Mouse (Mus musculus): ENCODE data around the gene Bicd2.

The Bicd2 gene

DNA sequence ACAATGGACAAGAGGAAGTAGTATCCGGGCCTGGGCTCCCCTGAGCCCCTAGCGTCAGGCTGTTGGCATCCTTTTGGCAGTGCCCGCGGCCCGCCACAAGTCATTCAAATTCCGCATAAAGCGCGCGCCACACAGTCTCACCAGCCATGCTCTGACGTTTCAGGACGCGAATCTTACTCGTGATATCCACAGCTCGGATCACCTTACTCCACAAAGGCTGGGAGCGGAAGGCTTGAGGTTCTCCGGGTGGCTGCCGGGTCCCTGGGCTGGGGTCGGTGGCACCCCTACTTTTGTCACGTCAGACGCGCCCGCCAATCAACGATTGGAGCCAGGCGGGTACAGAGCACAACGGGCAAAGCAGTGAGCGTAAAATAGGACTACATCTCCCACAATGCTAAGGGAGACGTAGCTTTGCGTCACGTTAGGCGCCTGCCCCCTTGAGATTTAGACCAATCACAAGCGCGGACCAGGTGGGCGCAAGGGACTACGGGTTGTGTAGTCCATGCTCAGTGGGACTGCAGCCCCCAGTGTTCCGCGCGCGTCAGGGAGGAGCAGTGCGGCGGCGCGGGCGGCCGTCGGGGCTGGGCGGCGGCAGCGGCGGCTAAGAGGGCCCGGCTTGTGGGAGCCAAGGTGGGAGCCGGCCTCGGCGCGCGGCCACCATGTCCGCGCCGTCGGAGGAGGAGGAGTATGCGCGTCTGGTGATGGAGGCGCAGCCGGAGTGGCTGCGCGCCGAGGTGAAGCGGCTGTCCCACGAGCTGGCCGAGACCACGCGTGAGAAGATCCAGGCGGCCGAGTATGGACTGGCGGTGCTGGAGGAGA, at the start of gene Bicd2:
TSS of gene Bicd2 (plus strand) at position 574 of the 819 bp plus-strand sequence.
- peak; percentile 93 to 98 for DNase-seq

- DNase-seq = no peak
These were observed 49.4 kb upstream of the Bicd2 start for GRCm38 (mm10) chr13:49291949-49292348.

- DNase-seq = no peak
These were observed 47.3 kb upstream of the Bicd2 start for GRCm38 (mm10) chr13:49294108-49294507.

GRCm38 (mm10) chr13:49296270-49296669, 45.1 kb upstream of the Bicd2 start:
- DNase-seq = no peak

DNA sequence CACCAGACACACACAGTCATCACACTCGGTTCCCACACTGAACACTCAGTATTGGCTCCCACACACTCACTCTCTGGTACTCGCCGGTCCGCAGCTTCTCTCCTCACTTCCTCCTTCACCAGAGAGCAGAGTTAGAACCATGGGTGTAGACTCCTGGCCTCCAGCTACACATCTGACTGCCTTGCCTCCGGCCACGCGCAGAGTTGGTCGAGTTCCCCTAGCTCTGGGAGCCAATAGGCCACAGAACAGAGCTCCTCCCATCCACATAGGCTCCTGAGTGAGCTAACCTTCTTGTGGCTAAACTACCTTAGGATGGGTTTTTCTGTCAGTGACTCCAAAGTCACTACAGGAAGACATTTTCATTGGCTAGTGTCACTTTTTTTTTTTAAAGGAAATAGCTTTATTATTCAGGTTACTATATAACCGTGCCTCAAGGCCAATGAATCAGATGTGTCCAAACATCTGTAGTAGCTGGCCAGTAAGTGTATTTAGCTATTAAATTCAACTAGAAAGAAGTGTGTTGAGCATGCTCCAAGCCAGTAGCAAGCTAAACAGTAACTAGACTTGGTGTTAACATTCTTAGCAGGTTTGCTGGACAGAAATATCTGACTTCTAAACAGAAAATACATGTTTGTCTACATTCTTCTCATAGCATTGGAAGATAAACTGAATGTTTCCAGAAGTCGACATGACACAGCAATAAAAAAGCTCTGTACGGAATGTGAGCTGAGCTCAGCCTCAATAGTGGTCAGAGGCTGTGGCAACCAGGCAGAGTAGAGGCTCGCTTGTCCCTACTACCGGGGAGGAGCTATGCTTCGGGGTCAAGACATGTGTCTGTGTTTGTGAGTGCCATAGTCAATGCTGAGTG, 42.6 kb upstream of the Bicd2 start:
- no peak for DNase-seq

GRCm38 (mm10) chr13:49300771-49301170, 40.6 kb upstream of the Bicd2 start:
- DNase-seq = no peak

DNA sequence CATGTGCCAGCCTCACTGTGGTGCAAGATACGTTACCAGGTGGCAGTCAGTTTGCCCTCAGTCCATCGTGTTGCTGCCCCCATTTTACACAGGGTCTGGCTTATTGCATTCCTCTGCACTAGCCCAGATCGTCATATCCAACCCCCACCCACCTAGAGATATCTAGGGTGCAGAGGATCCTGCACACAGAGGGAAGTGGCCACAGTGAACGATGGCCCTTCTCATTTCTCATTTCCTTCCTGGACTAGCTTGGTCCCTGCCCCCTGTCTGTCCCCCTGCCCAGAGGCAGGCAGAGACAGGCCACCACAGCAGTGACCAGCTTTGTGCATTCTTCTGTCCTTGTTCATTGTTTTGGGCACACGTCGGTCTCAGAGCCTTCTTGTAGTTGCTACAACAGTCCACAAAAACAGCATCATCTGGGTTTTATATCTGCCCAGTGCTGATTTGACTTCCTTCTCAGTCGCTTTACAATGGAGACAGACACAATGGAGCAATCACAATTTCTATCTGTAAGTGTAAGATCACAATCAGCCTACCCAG, 34.5 kb upstream of the Bicd2 start:
- no peak for DNase-seq

- no peak for DNase-seq
These were observed 33.9 kb upstream of the Bicd2 start for GRCm38 (mm10) chr13:49307311-49307969.

DNA sequence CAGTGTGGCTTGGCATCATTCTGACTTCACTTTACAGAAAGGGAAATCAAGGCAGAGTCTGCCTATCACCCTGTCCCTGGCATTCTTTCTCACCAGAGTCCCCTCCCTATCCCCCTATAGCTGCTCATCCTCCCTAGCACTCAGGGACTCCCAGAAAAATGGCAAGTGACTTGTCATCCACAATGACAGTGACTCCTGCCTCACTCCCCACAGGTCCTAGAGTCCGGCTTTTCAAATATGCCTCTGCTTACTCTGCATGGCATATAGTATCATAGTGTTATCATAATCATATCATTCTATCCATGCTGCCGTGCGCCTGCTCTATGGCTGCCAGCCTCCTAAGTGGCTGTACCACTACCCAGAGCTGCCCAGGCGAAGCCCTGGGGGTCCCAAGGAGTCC, 33.2 kb upstream of the Bicd2 start:
- DNase-seq = no peak

DNA sequence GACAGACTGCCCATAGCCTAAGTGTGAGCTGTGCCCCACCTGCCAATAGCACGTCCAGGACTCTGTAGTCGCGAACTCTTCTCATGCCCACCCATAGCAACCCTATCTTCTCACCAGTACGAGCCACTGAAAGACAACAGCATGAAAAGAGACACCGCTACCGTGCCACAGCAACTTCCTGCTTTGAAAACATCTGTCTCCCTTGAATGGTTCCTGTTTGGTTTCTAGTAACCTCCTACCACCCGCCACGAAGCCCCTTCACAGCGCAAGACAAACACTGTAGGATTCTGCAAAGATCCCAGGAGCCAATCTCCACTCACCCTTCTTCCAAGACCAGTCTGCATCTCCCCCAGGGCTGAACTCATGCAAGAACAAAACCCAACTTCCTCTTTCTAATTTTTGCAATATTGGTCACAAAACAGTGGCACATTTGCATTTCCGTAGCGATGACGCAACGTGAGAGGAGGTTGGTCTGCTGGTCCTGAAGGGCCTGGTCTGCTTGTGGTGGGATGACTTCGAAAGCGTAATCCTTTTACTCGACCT, 32.5 kb upstream of the Bicd2 start:
- no peak for DNase-seq

DNA sequence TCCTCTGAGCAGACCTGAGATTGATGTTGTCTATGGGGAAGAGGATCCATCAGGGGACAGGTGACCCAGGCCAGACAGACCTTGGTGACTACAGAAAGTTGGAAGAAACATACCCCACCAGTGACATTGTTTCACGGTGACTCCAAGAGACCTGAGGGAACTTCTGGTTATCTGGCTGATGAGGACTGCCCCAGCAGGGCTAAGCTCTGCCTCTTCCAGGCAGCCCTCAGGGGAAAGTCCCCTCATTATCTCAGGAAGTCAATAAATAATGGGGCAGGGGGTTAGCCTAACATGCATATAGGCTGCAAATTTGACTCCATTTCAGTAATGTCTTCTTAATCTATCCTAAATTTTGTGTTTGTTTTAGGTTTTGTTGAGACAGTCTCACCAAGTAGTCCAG, 31.9 kb upstream of the Bicd2 start:
- no peak for DNase-seq

- no peak for DNase-seq
These were observed 29.7 kb upstream of the Bicd2 start for GRCm38 (mm10) chr13:49311642-49312041.

DNA sequence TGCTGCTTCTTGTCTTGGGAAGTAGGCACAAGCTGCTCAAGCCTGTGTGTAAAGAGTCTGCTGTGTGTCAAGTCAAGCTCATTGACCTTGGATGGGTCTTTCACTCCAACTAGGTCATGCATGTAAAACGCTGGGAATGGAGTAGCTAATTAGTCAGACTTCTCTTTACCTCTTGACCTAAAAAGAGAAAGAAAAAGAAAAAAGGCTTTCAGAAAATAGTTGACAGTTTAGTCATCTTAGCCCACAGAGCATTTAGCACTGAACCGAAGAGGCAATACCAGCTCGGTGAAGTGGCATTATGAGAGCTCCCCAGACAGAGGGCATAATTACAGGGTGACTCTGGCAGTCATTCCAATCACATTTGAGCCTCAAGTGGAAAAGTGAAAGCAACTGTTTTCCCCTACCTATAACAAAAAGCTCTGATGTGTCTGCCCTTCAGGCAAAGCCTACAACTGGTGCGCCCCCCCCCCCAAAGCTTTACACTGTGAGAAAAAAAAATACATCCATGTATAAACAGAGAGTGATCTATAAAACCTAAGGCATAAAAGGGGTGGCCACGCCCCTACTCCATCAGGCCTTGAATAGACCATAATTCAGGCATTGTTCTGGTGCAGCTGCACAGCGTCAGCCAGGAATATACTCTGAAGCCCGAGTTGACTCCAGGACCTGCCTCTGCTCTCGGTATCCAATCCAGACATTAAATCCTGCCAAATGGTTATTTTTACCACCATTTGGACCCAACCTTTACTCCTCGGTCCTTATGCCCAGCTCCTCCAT, 24.8 kb upstream of the Bicd2 start:
- no peak for DNase-seq

GRCm38 (mm10) chr13:49317508-49317907, 23.9 kb upstream of the Bicd2 start:
- no peak for DNase-seq

GRCm38 (mm10) chr13:49317914-49318313, 23.5 kb upstream of the Bicd2 start:
- no peak for DNase-seq

DNA sequence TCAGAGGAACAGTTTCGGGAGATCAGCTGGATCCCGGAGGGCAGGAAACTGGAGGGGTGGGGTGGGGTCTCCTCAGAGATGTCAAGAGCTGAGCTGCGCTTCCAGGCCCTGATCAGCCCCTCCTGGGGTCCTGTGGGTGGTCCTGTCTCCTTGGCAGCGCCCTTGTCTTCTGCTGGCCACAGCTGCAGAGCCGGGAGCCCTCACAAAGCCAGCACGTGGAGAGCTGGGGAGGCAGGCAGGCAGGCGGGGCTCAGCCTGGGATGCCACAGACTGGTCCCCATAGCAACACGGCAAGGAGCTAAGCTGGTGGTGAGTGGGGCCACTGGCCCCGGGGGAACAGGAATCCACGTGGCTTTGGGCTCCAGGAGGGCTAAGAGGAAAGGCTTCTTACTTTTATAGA, 21.3 kb upstream of the Bicd2 start, which contains the start of gene Fgd3:
TSS of gene Fgd3 (minus strand) at position 272 of the 400 bp plus-strand sequence.
- peak in 1 of 2 experiments; percentile 39 for DNase-seq

DNA sequence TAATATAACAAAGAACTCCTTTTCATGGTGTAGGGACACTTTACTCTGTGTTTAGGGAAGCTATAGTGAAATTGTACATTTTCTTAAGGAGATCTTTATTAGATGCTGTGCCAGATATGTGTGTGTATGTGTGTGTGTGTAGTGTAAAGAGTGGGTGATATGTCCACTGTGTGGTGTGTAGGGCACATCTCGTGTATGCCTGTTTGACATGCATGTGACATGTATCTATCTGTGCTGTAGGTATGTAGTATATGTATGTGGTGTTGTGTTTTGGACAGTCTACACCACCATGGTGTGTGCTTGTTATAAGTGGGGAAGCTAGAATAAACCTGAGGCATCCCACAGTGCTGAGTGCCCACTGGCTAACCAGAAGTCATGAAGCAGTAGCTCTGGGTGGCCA, 20.9 kb upstream of the Bicd2 start:
- DNase-seq = no peak

GRCm38 (mm10) chr13:49321452-49321851, 19.9 kb upstream of the Bicd2 start:
- DNase-seq = no peak

- no peak for DNase-seq
These were observed 19.2 kb upstream of the Bicd2 start for GRCm38 (mm10) chr13:49322169-49322568.

DNA sequence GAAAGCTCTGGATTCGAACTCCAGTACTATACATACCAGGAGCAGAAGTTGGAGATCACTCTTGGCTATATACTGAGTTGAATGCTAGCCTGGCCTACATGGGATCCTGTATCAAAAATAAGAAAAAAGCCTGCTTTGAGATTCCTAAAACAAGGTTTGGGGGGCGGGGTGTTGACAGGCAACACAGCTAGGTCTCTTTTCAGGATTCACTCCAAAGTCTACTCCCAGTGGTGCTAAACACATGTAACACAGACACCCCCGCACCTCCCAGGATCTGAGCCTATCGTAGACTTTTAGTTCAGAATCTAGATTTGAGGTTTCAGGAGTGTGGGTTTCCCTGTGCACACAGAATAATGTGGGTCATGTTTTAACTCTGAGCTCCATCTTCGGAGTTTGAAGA, 18.6 kb upstream of the Bicd2 start:
- no peak for DNase-seq

GRCm38 (mm10) chr13:49324871-49325270, 16.5 kb upstream of the Bicd2 start:
- no peak for DNase-seq

Data from cerebellum, adult 18-20 months (tissue).